8 mouse cellular contexts compared by ENCODE assay signal in the genomic region with DNA sequence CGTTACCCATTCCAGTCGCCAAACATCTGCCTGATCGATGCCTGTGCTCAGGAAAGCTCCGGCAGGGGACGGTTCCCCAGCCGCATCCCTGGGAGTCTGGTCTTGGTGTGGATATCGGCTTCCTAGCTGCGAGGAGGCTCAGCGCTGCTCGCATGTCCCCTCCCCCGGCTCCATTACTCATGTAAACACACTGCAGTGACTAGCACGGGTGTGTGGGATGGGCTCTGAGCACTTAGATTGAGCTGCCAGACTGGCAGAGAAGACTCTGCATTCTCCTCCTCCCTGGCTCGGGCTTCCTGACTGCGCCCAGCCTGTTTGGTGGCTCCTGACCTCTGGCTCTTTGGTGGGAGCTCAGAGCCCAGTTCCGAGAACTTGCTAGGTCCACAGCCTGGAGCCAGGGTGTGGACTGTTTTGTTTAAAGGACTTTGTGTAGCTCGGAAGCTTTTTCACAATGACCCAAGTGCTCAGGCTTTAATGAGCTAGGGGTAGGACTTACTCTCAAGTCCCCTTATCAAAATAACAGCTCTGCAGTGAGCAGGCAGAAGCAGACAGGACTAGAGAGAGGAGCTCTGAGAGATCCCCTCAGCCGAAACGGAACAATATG.
DNase-seq lines count a peak whose midpoint lies in the region; ATAC-seq and TF ChIP-seq lines count a peak whose summit lies in the region.

No protein-coding gene starts in this region.

- peak; percentile 36 to 39 for DNase-seq in spleen, adult 18-20 months
- no peak for DNase-seq in spleen, adult 12 weeks (ENCODE audit: low spot score)
- peak; percentile 90 for DNase-seq in heart, adult 8-10 months (ENCODE audit: low spot score)
- DNase-seq in kidney, adult 2 months: peak; percentile 95
- DNase-seq in limb, embryonic 10.5 days (ENCODE audit: low spot score): peak; percentile 73
- peak; percentile 72 for DNase-seq in midbrain, embryonic 10.5 days (ENCODE audit: low spot score)
- peak; percentile 92 for DNase-seq in skeletal muscle tissue, adult 2 months (ENCODE audit: low read depth, low spot score)

- H3K4me3 ChIP-seq in kidney, adult 2 months (ENCODE audit: insufficient read depth, low read depth, low read length): peak overlapping the region; percentile 79
- H3K4me3 ChIP-seq in limb, embryonic 10.5 days: peak overlapping the region; percentile 50
- peak overlapping the region; percentile 49 for H3K4me3 ChIP-seq in midbrain, embryonic 10.5 days

- H3K27ac ChIP-seq in kidney, adult 2 months (ENCODE audit: insufficient read depth, low read depth, low read length): peak overlapping the region; percentile 90
- H3K27ac ChIP-seq in limb, embryonic 10.5 days: peak overlapping the region; percentile 88
- H3K27ac ChIP-seq in midbrain, embryonic 10.5 days (replicated peaks): peak overlapping the region; percentile 83

- no peaks in the 10 kb centered on the region for H3K9me3 ChIP-seq in limb, embryonic 10.5 days (replicated peaks)
- H3K9me3 ChIP-seq in midbrain, embryonic 10.5 days (replicated peaks): no peaks in the 10 kb centered on the region; the same call in 1 of the 2 replicates

- ATAC-seq in erythroblast, adult 5-6 weeks (replicated peaks; ENCODE audit: low FRiP score, poor library complexity, severe bottlenecking): peak; percentile 73

- H3K27me3 ChIP-seq in kidney, adult 2 months (replicated peaks; ENCODE audit: control insufficient read depth, insufficient read depth, low read length): no peaks in the 10 kb centered on the region
- no peaks in the 10 kb centered on the region for H3K27me3 ChIP-seq in limb, embryonic 10.5 days (ENCODE audit: low read depth, poor library complexity, severe bottlenecking)
- no peaks in the 10 kb centered on the region for H3K27me3 ChIP-seq in midbrain, embryonic 10.5 days (ENCODE audit: low read depth, poor library complexity, severe bottlenecking)

- peaks cover 2% of the 10 kb centered on the region; the same call in 1 of the 2 replicates for H3K36me3 ChIP-seq in kidney, adult 2 months (ENCODE audit: control insufficient read depth, insufficient read depth, low read length)
- H3K36me3 ChIP-seq in limb, embryonic 10.5 days: peaks cover 29% of the 10 kb centered on the region
- peaks cover 14% of the 10 kb centered on the region for H3K36me3 ChIP-seq in midbrain, embryonic 10.5 days

- WGBS in kidney, adult 2 months: 4% methylated on average over 18 of the region's 18 CpGs
- 2% methylated on average over 18 of the region's 18 CpGs for WGBS in limb, embryonic 10.5 days
- 3% methylated on average over 18 of the region's 18 CpGs for WGBS in midbrain, embryonic 10.5 days

- peak; percentile 6 for TF ChIP-seq POLR2A in kidney, adult 2 months (IDR thresholded peaks at IDR 0.05; ENCODE audit: low read depth, low read length)

- no peak for TF ChIP-seq CTCF in kidney, adult 2 months (conservative IDR thresholded peaks at IDR 0.05; ENCODE audit: insufficient read depth, insufficient read length, low read depth, low read length)

- H3K4me1 ChIP-seq in kidney, adult 2 months (ENCODE audit: control insufficient read depth, insufficient read depth, low read length): peaks cover 28% of the 10 kb centered on the region; the same call in 1 of the 2 replicates
- H3K4me1 ChIP-seq in limb, embryonic 10.5 days: peaks cover 52% of the 10 kb centered on the region
- peaks cover 40% of the 10 kb centered on the region for H3K4me1 ChIP-seq in midbrain, embryonic 10.5 days
